ENCODE assay signal across 7 mouse cellular contexts in genomic region chr17:87326987-87327386, GRCm38 (mm10). TPM values are rescaled to one million over a fixed set of nuclear protein-coding genes. Genes with fewer than 3 reads are reported as not detected.
DNase-seq lines count a peak whose midpoint lies in the region; ATAC-seq and TF ChIP-seq lines count a peak whose summit lies in the region.

No protein-coding gene starts in this region.

- no peak for TF ChIP-seq CTCF in liver, postnatal 0 days (IDR thresholded peaks at IDR 0.05; ENCODE audit: low read depth)

- no peaks in the 10 kb centered on the region for H3K27me3 ChIP-seq in forebrain, embryonic 11.5 days (ENCODE audit: control insufficient read depth, insufficient read depth, low read length)
- H3K27me3 ChIP-seq in liver, postnatal 0 days (ENCODE audit: insufficient read depth, low read length) = no peaks in the 10 kb centered on the region

- no peak for TF ChIP-seq EP300 in liver, postnatal 0 days (IDR thresholded peaks at IDR 0.05; ENCODE audit: low read depth)

- H3K9ac ChIP-seq in forebrain, embryonic 11.5 days (ENCODE audit: low read length) = peak overlapping the region; percentile 12
- no peak overlapping the region for H3K9ac ChIP-seq in liver, postnatal 0 days (replicated peaks)

- H3K9me3 ChIP-seq in forebrain, embryonic 11.5 days (ENCODE audit: control insufficient read depth, low read length) = no peaks in the 10 kb centered on the region; the same call in 1 of the 2 replicates
- H3K9me3 ChIP-seq in liver, postnatal 0 days (ENCODE audit: low read length) = no peaks in the 10 kb centered on the region; the same call in 1 of the 2 replicates

- H3K4me2 ChIP-seq in forebrain, embryonic 11.5 days (ENCODE audit: low read depth, low read length, severe bottlenecking) = no peak overlapping the region
- H3K4me2 ChIP-seq in liver, postnatal 0 days (ENCODE audit: low read depth, low read length) = no peak overlapping the region

- peak overlapping the region; percentile 37; the same call in 1 of the 2 replicates for H3K27ac ChIP-seq in forebrain, embryonic 11.5 days (ENCODE audit: low read depth, low read length)
- no peak overlapping the region for H3K27ac ChIP-seq in liver, postnatal 0 days (ENCODE audit: low read depth)

- peak; percentile 71 for ATAC-seq in forebrain, embryonic 11.5 days (replicated peaks; ENCODE audit: low FRiP score)
- ATAC-seq in liver, postnatal 0 days = peak; percentile 69
- ATAC-seq in neutrophil, adult 5-6 weeks (ENCODE audit: extremely low read depth, insufficient number of reproducible peaks, low FRiP score, poor library complexity, severe bottlenecking) = peak; percentile 92

- DNase-seq in urinary bladder, postnatal 14 days (ENCODE audit: low spot score) = peak; percentile 42
- no peak for DNase-seq in urinary bladder, postnatal 36 days (ENCODE audit: low spot score in 2 of 2)
- DNase-seq in forebrain, embryonic 11.5 days (ENCODE audit: low spot score) = peak; percentile 79
- DNase-seq in liver, postnatal 0 days = peak; percentile 41
- no peak for DNase-seq in right cerebral cortex, postnatal 14 days
- DNase-seq in left cerebral cortex, adult 8-10 months (ENCODE audit: low spot score in 2 of 2) = no peak

- WGBS in forebrain, embryonic 11.5 days = 12% methylated on average over 6 of the region's 6 CpGs
- 20% methylated on average over 6 of the region's 6 CpGs for WGBS in liver, postnatal 0 days (ENCODE audit: insufficient replicate concordance)

- H3K4me3 ChIP-seq in forebrain, embryonic 11.5 days (ENCODE audit: low read depth, low read length) = no peak overlapping the region
- no peak overlapping the region for H3K4me3 ChIP-seq in liver, postnatal 0 days (ENCODE audit: low read depth, low read length)

- H3K4me1 ChIP-seq in forebrain, embryonic 11.5 days (replicated peaks; ENCODE audit: control insufficient read depth, insufficient read depth, low read length) = peaks cover 24% of the 10 kb centered on the region
- H3K4me1 ChIP-seq in liver, postnatal 0 days (ENCODE audit: insufficient read depth) = peaks cover 3% of the 10 kb centered on the region; the same call in 1 of the 2 replicates

- H3K36me3 ChIP-seq in forebrain, embryonic 11.5 days (ENCODE audit: control insufficient read depth, insufficient read depth, low read length) = no peaks in the 10 kb centered on the region
- peaks cover 25% of the 10 kb centered on the region for H3K36me3 ChIP-seq in liver, postnatal 0 days (replicated peaks; ENCODE audit: insufficient read depth, low read length)

RNA-seq across cellular contexts. Expression of gene Ttc7, which starts 44.3 kb away (rescaled TPM):
- polyA plus RNA-seq in forebrain, embryonic 11.5 days (2014; fragmentation: Nextera tagmentation; extraction: Ambion mirVana) = 4.2 and 4.3 TPM in 2 replicates
- 10.1 and 12.1 TPM in 2 replicates for polyA plus RNA-seq in liver, postnatal 0 days (2015; fragmentation: Nextera tagmentation; extraction: Ambion mirVana)
- total RNA-seq in neutrophil, adult 5-6 weeks (2017) = 176 and 186 TPM in 2 replicates
- 10 to 100 TPM; 12.8 to 14.8 (median 13.1) TPM for total RNA-seq in left cerebral cortex, adult 8-10 months (2022)

Comparison
In these comparisons a context has a peak if more than half of its experiments do, and no peak if none do; other contexts are left out.
1. DNase-seq: peak in urinary bladder, postnatal 14 days (single experiment), forebrain, embryonic 11.5 days (single experiment) and liver, postnatal 0 days (single experiment); none in urinary bladder, postnatal 36 days (0 of 2), right cerebral cortex, postnatal 14 days (single experiment) and left cerebral cortex, adult 8-10 months (0 of 2).
2. RNA of gene Ttc7, which starts 44.3 kb away (total RNA-seq): 176 to 186 TPM in neutrophil, adult 5-6 weeks; 12.8 to 14.8 TPM in left cerebral cortex, adult 8-10 months; every median in the first group is over 10 times any median in the second.
3. Peak in every context shown above with its lines, with median percentiles within 50 percentile points of each other: ATAC-seq.